Mouse (Mus musculus) thymus, postnatal 36 days (tissue): ENCODE measurements around the gene Pwp2.

Source experiments
- DNase-seq, 2 experiments: peaks; one replicate each; pipeline ENCODE4 v3.0.0; 2022; ENCODE audit warnings: mixed read lengths in 2 of 2

The Pwp2 gene

GRCm38 (mm10) chr10:78170445-78170844, 14.5 kb downstream of the Pwp2 start:
- no peak for DNase-seq

DNA sequence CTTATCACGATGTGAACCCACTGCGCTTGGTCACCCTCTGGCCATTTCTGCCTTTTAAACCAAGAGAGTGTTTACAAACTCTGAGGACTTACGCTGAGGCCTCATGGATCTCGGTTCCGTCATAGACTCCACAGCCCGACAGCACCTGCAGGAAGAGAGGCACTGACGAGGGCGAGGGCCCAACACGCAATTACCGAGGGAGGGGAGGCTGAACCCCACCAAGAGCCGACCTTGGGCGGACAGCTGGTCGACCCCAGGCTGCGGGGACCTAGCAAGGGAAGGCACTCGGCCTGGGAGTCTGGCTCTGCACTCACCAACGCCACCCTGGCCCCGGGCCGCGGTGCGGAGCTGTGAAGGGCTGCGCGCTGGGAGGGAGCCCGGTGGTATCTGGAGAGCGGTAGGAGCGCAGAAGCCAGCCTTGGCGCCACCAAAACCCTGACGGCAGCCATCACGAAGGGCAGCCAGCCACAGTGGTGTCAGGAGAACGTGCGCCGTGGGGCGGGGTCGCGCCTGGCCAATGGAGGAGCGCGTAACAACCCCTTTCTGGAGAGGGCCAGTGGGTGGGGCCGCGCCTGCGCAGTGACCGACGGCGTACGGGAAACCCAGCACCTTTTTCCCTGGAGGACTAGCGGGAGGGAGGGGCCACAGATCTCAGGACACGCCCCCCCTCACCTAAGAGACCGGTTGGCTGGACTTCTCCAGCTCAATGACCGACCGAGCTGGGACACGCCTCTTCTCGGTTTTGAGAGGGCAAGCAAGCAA, 15.5 kb downstream of the Pwp2 start, which contains the start of gene D10Jhu81e:
D10Jhu81e (minus strand) TSS at position 502 of the 762 bp plus-strand sequence.
- peak; percentile 99 to 100 for DNase-seq

DNA sequence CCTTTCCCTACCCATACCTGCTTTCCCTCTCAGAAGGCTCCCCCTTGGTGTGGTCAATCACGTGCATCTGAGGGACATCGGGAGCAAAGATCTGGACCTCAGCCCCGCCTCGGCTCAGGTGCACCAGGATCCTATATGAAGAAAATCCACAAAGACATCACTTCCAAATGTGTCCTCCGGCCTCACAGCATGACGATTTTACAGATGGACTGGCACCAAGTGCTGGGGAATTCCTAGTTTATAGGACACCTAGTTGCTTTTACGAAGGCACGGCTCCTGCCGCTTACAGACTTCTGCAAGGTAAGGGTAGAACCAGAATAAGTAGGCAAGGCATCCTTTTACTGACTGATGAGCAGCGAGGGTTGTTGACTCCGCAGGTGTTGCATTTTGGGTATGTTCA, 16.2 kb downstream of the Pwp2 start:
- DNase-seq: no peak

DNA sequence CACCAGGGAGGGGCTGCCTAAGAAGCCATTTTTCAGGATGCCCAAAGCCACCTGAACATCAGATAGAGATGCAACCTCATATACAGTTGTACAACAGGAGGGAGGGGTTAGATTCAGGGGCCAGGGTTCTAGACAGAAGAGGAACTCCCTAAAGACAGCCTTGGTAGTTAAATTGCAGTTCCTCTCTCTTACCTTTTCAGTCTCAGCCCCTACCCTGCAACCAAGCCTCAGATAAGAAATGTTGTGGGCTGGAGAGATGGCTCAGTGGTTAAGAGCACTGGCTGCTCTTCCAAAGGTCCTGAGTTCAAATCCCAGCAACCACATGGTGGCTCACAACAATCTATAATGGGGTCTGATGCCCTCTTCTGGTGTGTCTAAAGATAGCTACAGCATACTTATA, 17.2 kb downstream of the Pwp2 start:
- no peak for DNase-seq

DNA sequence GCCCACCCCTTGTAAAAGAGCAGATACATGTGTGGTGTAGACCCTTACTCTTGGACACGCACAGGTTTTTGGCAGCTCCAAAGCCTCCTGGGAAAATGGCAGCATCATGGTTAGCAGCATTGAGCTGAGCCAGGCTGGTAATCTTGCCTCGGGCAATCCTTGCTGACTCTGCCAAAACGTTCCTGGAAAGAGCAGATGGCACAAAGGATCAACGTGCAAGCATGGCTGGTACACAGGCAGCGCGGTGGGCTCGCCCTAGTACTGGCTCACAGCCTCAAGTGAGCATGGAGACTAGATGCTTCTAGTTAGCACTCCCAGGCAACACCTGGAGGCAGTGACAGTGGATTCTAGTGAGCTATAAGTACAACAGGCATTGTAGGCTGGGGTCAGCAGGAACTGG, 17.6 kb downstream of the Pwp2 start:
- DNase-seq: no peak

- DNase-seq: no peak
These were observed 19.5 kb downstream of the Pwp2 start for GRCm38 (mm10) chr10:78165256-78166005.

DNA sequence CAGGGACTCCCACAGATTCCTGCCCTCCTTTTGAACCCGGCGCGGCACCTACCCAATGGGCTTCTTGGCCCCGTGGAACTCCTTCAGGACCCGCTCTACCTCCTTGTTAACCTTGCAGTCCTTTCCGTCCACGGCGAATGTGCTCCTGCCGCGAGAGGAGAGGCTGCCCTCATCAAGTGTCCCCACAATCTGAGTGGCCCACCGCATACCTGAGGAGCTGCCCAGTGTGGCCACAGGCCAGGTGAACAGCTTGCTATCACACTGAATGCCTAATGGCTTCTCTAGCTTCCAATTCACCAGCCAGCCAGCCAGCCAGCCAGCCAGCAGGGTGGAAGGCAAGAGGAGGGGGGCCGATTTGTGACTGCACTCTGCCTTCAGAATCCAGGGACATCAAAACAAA, 20.2 kb downstream of the Pwp2 start:
- DNase-seq: no peak

DNA sequence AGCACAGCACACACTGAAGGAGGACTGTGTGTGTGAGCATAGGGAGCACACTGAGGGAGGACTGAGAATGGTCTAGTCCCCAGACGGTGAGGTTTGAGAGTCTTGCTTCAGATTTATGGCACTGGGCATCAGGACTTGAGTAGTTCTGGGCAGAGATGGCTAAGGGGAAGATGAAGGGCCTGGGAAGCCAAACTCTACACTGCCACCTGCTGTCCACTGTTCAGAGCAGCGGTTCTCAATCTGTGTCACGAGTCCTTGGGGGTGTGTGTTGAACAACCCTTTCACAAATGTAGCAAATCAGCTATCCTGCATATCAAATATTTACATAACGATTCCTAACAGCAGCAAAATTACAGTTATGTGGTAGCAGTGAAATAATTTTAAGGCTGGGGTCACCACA, 21.0 kb downstream of the Pwp2 start:
- peak; percentile 52 to 59 for DNase-seq

GRCm38 (mm10) chr10:78163241-78163640, 21.7 kb downstream of the Pwp2 start:
- no peak for DNase-seq

DNA sequence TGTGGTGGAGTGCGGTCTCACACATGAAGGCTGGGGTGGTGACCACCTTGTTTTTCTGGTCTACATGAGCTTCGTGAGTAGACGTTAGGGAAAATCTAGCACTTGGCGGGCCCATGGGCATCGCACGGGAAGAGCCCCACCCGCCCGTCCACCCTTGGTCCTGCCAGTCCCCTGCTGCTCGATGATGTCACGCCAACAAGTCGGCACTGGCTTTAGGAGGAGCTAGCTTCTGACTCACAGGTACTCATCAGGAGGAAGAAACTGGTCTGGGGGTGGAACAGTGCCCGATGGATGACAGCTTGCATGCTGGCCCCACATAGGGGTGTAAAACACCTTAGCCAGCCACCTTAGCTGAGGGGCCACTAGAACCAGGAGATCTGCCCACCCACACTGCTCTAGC, 22.3 kb downstream of the Pwp2 start:
- DNase-seq: no peak

DNA sequence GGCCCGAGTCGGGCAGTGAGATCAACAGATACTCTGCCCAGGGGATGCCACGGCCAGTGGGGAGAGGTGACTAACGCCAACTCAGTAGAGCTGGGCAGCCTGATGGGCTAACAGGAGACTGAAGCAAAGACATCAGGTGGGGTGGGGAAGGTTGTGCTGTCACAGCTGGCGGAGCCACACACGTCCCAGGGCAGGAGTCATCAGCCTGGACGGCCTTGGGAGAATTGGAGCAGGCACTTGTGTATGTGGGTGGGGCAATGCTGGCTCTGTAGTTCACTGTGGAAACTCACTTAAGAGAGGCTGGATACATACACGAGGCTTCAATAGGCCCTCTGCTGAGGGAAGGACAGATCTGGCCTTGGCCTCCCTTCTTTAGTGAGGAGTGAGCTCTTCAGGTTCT, 23.9 kb downstream of the Pwp2 start:
- DNase-seq: no peak

- DNase-seq: peak; percentile 74 to 78
These were observed 24.4 kb downstream of the Pwp2 start for GRCm38 (mm10) chr10:78160369-78161095.

- peak; percentile 76 to 80 for DNase-seq
These were observed 25.0 kb downstream of the Pwp2 start for GRCm38 (mm10) chr10:78159906-78160305.

DNA sequence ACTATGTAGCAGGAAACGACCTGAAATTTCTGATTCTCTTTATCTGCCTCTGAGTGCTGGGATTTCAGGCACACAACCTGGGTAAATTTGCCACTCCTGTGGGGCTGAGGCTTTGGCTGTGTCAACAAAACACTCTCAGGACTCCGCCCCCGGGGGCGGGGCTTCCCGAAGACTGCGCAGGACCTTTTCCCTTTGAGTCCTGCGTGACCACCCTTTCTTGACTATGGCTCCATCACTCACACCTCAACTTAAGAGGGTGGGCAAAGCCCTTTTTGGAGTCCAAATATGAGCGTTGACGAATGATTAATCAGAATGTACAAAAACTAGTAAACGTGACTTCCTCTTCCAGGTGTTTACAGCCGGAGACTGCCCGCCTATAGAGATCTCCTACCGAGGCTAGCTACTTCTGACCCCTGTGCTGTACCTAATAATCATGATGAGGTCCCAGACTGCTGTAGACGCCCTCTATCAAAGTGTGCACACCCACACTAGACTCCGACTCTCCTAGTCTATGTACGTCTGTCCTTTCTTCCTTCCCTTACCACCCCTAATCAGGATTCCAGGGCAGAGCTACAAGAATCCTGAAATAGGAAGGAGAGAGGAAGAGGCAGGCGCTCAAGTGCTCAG, 25.6 kb downstream of the Pwp2 start:
- DNase-seq: peak; percentile 76 to 77

- DNase-seq: no peak
These were observed 26.9 kb downstream of the Pwp2 start for GRCm38 (mm10) chr10:78158041-78158440.

DNA sequence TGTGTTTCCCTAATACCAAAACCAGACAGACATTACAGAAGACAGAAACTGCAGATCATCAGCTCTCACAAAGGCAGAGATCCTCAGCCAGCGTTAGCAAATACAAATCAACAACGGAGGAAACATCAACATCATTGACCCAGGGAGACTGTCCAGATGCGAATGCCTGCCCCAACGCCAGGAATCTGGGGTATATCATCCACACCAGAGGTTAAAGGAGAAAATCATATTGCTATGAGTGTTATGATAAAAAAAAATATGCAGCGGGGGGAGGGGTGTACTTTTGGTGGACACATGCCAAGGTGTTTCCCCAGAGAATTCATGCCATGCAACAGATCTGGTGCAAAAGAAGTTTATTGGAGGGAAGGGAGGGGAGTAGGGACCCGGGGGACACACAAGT, 28.0 kb downstream of the Pwp2 start:
- DNase-seq: no peak

DNA sequence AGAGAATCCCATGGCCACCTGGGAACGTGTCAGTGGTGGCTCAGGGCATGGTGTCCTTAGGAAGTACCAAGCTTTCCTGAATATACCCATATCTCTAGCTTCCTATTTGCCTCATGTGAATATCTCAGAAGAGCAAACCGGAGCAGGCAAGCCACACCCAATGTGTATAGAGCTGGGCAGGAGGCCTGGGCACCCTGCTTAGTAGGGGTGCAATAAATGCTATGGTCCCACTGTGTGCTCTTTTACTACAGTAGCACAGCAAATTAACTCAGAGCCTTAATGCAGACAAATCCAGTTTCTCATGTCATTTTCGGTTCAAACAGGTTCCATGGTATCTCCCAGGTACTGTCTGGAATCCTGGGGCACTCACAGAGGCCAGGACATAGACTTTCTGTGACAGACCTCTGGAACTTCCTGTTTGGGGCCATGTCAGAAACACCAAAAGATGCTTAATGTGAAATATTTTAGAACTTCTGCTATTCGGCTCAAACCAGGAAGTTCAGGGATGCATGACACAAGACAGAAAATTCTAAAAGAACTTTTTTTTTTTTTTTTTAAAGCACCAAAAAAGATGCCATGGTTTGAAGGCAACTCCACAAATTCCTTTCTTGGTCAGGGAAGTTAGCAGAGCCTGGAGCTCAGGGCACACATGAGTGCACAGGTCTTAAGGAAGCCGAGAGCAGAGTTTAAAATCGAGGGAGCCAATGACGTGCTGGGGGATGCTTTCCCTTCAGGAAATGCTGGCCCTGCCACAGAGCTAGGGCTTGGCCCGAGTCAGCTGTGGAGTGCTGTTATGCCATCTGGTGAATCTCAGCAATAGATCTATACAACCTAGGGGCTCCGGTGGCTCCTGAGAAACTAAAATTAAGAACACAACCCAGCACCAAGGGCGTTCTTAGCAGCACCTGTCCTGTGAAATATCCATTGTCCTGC, 35.8 kb downstream of the Pwp2 start:
- DNase-seq: no peak

- DNase-seq: no peak
These were observed 37.0 kb downstream of the Pwp2 start for GRCm38 (mm10) chr10:78147908-78148441.

GRCm38 (mm10) chr10:78143727-78144505, 41.0 kb downstream of the Pwp2 start:
- DNase-seq: no peak

GRCm38 (mm10) chr10:78140843-78141242, 44.1 kb downstream of the Pwp2 start:
- DNase-seq: no peak

- no peak for DNase-seq
These were observed 44.7 kb downstream of the Pwp2 start for GRCm38 (mm10) chr10:78140251-78140600.
